Mouse (Mus musculus) layer of hippocampus, postnatal 36 days (tissue): Measurements from ENCODE around the gene Tlr6. TPM values are rescaled to one million over a fixed set of nuclear protein-coding genes. Genes with fewer than 3 reads are reported as not detected.

Experiments
- DNase-seq, 2 experiments: peaks; one replicate each; pipeline ENCODE4 v3.0.0; 2022
- total RNA-seq, 2 experiments: library from RNA; stranded (reverse); gene quantifications; 2 replicates each; pipeline ENCODE4 v1.2.3; 2021

The Tlr6 gene
- total RNA-seq, result under 1 TPM; 0.55 to 0.86 TPM

- DNase-seq, result no peak
Measured at GRCm38 (mm10) chr5:64959843-64960230, at the start of gene Tlr6. Tlr6 (minus strand) TSS chr5:64960097.

- DNase-seq, result no peak
Measured at GRCm38 (mm10) chr5:65006011-65006491, 46.2 kb upstream of the Tlr6 start.

DNA sequence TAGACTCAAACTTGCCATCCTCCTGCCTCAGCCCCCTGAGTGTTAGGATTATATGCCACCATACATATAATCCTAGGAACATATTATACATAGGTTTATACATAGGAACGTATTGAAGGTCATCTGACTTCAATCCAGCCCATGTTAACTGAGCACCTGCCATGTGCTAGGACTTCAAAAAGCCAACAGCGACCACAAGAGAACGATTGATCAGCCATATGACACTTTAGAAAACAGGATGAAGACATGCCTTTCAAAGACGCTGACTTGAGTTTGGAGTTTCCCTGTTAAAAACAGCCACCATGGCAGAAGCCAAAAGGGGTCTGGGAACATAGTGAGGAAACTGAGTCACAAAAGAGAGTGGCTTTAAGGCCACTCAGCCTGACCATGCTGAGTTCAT lies 45.4 kb upstream of the Tlr6 start:
- no peak for DNase-seq

GRCm38 (mm10) chr5:65003946-65004535 lies 44.1 kb upstream of the Tlr6 start:
- no peak for DNase-seq

GRCm38 (mm10) chr5:65002940-65003824 lies 43.3 kb upstream of the Tlr6 start:
- no peak for DNase-seq

GRCm38 (mm10) chr5:64995408-64995807 lies 35.5 kb upstream of the Tlr6 start:
- no peak for DNase-seq

DNA sequence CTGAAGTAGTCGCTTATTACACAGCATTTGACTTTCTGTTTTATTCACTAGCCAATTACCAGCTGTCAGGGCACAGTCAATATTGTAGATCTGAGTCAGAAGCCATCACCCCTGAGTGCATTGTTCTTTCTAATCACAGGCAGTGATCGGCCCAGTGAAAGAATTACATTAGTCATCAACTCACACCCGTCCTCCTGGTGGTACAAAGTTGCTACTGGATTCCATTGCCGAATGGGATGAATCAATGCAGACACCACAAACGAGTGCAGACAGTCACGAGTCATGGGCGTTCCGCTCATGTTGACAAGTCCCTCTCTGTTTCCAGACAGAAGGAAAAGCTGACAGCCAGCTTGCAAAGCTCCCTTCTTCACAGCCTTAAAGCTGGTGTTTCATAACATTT lies 32.6 kb upstream of the Tlr6 start:
- peak; percentile 27 to 33 for DNase-seq

DNA sequence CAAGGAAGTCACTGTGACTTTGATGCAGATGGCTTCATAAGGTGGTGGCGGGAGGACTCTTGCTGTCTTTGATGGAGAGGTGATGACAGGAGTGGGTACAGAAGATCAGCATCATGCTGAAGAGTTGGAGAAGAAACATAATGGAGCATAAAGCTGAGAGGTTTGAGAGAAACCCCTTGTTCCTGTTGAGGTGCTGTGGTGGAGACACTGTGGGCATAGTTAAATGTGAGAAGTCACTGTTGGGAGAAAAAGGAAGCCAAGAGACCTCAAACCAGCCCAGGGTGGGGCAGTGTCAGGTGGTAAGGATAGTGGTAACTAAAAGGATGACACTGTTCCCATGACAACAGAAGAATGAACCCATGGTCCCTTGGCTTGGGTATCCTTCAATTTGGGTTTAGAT lies 30.0 kb upstream of the Tlr6 start:
- no peak for DNase-seq

DNA sequence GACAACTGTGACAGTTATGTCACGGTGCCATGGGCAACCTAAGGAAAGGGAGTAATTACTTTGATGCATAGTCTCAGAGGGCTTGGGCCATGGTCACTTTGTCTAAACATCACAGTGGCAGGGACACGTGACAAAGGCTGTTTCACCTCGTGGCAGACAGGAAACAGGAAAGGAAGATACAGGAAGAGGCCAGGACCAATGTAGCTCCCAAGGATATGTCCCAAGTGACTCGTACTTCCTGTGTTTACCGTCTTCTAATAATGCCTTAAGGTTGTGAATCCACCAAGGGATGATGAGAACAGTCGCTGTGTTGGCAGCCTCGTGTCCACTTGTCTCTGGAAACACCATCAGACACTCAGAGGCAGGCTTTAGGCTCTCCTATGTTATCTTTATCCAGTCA lies 26.1 kb upstream of the Tlr6 start:
- DNase-seq, result no peak

DNA sequence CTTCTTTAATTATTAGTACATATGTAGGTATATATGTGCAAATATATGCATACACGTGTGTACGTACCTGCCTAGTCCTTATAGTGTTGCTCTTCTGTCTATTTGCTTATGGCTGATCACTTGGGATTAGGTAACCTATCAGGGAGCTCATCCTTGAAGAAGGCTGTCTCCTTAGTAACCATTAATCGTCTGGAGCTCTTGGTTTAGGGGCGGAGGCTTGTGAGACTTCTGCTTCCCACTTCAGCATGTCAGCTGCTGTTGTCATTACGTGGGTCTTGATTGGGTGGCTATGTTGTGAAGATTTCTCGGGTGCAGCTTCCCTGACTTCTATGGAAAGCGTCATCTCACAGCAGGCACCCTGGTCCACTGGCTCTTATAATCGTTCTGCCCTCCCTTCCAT lies 17.2 kb upstream of the Tlr6 start:
- peak in 1 of 2 experiments; percentile 15 for DNase-seq

DNA sequence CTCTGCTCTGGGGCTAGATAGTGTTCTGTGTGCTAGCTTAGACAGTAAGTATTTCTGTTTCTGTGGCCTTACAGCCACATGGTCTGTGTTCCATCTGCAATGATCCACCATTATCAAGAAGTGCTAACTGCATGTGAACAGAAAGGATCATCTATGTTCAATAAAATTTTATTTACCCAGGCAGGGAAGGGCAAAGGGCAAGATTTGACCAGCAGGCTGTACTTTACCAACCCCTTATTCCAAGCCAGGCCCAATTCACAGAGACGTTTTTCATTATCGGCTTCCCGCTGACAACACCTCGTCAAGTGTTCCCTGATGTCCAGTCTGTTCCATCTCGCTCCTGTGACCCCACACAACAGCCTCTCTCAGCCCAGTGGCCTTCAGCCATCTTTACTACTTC lies 15.2 kb upstream of the Tlr6 start:
- no peak for DNase-seq

GRCm38 (mm10) chr5:64969861-64970771 lies 10.2 kb upstream of the Tlr6 start, which contains the start of gene Fam114a1:
Fam114a1 (plus strand) TSS chr5:64970071.
- DNase-seq, result peak in 1 of 2 experiments; percentile 24

DNA sequence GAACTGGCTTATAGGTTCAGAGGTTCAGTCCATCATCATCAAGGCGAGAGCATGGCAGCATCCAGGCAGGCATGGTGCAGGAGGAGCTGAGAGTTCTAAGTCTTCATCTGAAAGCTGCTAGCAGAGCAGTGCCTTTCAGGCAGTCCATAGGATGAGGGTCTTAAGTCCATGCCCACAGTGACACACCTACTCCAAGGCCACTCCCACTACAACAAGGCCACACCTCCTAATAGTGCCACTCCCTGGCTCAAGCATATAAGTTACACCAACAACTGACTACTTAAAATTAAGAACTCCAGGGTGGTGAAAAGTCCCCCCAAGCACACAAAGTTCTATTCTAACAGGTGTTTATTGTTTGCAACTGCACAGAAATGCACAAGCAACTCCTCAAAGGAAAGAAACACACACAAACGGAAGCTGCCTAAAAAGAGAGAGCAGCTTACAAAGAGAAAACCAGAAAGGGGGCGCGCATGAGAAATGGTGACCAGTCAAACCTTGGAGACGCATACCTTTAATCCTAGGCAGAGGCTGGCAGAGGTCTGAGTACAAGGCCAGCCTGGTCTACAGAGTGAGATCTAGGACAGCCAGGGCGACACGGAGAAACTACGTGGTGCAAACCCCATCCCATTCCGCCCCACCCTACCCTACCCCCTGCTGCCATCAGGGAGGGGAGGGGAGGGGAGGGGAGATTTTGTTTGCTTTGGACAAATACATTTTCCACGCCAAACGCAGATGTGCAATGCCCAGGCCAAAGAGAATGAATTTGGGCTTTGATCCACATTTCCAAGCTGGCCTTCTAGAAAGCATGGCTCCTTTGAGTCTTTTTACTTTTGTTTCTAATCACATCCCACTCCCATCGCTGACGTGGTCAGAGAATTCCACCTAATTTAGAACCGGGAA lies 9.3 kb upstream of the Tlr6 start:
- no peak for DNase-seq

- no peak for DNase-seq
Measured at GRCm38 (mm10) chr5:64963735-64964134, 3.8 kb upstream of the Tlr6 start.

DNA sequence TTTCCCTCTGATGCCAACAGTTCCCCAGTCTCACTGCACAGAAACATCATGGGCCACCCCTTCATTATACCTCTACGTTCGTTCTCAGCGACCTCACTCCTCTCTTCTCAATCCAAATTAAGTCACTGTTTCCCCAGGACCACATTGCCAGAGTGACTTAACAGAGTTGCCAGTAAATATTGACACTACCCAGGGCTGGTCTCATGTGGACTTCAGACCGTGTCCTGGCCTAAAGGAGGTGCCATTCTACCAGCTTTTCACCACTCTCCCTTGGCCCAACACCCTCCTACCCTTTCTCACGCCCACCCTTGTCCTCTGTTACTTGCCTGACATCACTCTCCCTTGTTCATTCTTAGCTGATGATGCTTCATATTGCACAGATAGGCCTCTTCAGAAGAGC lies 3.4 kb upstream of the Tlr6 start:
- DNase-seq, result no peak

DNA sequence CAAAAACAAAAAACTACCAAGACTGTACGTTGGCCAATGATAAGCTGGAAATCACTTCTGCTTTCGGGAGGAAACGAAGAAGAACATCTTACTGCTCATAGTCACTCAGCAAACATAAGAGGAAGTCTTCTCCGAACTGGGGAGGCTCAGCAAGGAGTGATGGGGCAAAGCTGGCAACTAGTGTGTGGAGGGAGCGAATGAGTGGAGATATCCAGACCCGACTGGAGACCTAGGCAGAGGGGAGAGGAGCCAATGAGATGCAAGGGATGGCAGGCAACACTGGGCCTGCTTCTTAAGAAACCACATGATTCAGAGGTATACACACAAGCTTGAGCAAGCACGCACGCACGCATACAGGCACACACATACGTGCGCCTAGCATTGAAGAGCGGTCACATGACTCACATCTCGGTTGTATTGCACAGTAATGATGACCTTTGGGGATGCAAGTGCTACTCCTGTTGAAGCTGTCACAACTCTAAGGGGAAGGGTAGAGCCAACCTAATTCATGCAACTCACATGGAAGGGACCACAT lies 1.0 kb upstream of the Tlr6 start:
- no peak for DNase-seq

DNA sequence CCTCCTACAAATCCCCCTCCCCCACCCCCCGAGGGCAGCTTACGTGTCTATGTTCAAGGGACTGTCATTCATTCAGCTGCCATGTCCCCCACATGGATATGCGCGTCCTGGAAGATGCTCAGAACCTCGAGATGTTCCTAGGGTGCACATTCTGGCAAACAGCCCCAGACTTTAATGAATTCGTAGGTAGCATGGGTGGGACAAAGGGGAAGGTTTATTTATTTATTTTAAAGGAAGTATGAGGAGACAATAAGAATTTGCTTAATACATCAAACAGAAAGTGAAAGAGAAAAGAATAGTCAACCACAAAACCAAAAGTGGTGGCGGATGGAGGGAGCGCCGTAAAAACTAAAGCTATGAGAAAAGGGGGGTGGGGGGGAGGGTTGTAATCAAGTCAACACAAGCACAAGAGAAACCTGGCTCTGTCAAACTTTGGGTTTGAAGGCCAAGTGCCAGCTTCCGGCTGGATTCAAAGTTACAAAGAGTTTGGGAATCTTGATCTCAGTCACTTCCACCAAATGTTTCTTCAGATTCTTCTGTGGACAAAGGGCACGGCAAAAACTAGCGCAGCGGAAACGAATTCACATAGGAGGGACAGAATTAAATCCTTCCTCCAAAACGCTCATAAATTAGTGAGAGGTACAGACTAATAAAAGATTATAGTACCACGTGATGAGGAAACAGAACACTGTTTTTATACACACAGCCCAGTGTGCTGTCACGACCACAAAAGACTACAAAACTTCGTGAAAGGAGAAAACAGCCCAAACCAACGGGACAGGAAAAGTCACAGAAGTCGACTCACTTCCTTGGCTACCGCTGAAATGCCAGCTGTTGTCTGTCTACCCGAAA lies 680 bp downstream of the Tlr6 start:
- DNase-seq, result no peak

- DNase-seq, result no peak
Measured at GRCm38 (mm10) chr5:64954931-64955330, 5.0 kb downstream of the Tlr6 start.

DNA sequence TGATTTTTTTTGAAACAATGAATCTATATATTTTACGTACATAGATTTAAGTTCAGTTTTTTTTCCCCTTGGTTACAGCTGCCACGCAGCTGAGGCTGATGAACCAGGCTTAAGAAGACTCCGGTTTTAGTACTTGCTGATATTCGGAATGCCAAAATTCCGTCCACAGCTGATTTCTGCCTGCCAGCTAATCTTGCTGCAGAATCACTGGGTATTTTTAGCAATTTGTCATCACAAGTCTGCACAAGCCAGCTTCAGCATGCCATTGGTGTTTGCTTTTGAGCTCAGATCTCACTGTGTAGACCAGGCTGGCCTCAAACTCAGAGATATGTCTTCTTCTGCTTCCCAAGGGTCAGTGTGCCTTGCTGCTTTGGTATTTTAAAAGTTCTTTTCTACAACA lies 8.4 kb downstream of the Tlr6 start:
- no peak for DNase-seq

- DNase-seq, result no peak
Measured at GRCm38 (mm10) chr5:64932775-64933174, 27.1 kb downstream of the Tlr6 start.
